Mouse (Mus musculus) lung, postnatal 0 days (tissue): ENCODE measurements around the gene Cyp11a1.

Experiments used
- CTCF ChIP-seq: IDR thresholded peaks from 2 replicates; pipeline ENCODE4 v1.5.1; 2016; ENCODE audit warnings: antibody characterized with exemption, mild to moderate bottlenecking
- EP300 ChIP-seq: IDR thresholded peaks from 2 replicates; pipeline ENCODE4 v1.6.1; 2016; ENCODE audit warnings: antibody characterized with exemption, mild to moderate bottlenecking, control low read depth

- TF ChIP-seq CTCF: no peak
- no peak for TF ChIP-seq EP300
These were observed 16.9 kb upstream of the Cyp11a1 start for GRCm38 (mm10) chr9:57989309-57989708.
